Mouse (Mus musculus) neural tube, embryonic 12.5 days (tissue): ENCODE measurements around the gene Vat1. TPM values are rescaled to one million over a fixed set of nuclear protein-coding genes. Genes with fewer than 3 reads are reported as not detected.

Experiments
- microRNA-seq: library from miRNA; unstranded; fragments of <30 nt; microRNA quantifications from one replicate; pipeline ENCODE4, GENCODE M21; 2017
- polyA plus RNA-seq: library from polyadenylated mRNA; unstranded; fragments of >200 nt; fragmentation: Nextera tagmentation; extraction: Ambion mirVana; gene quantifications from 2 replicates; pipeline ENCODE4 v1.2.1, GENCODE M21; 2016

Vat1 gene
- polyA plus RNA-seq, 1 experiment from 2014 or later, result 71.6 TPM

Small RNA genes within 50 kb of the gene (microRNA-seq; reads per million reads assigned to microRNA genes)
- not detected for gene Mir6929

Other genes with a start within 250 kb of the Vat1 start
- 14.1 and 14.3 TPM in 2 replicates for gene Ezh1, start 239.8 kb downstream of the Vat1 start, polyA plus RNA-seq
- gene Ramp2, start 220.2 kb downstream of the Vat1 start, polyA plus RNA-seq, result 73.4 and 79.4 TPM in 2 replicates
- gene Vps25, start 212.5 kb downstream of the Vat1 start, polyA plus RNA-seq, result 101 and 103 TPM in 2 replicates
- gene Wnk4, start 205.7 kb downstream of the Vat1 start, polyA plus RNA-seq, result 6.2 and 7.5 TPM in 2 replicates
- gene Cntd1, start 187.2 kb downstream of the Vat1 start, polyA plus RNA-seq, result 1.1 and 1.3 TPM in 2 replicates
- gene Coa3, start 187.1 kb downstream of the Vat1 start, polyA plus RNA-seq, result 201 and 213 TPM in 2 replicates
- 168 and 174 TPM in 2 replicates for gene Becn1, start 163.9 kb downstream of the Vat1 start, polyA plus RNA-seq
- gene Psme3, start 150.0 kb downstream of the Vat1 start, polyA plus RNA-seq, result 155 and 168 TPM in 2 replicates
- 2.5 and 3.0 TPM in 2 replicates for gene Aoc2, start 141.2 kb downstream of the Vat1 start, polyA plus RNA-seq
- not detected in 2 replicates for gene Aoc3, start 135.6 kb downstream of the Vat1 start, polyA plus RNA-seq
- not detected in 2 replicates for gene G6pc, start 98.7 kb downstream of the Vat1 start, polyA plus RNA-seq
- 85.3 and 86.4 TPM in 2 replicates for gene Aarsd1, start 48.6 kb downstream of the Vat1 start, polyA plus RNA-seq
- 6.7 and 10.0 TPM in 2 replicates for gene Gm27029, start 41.4 kb downstream of the Vat1 start, polyA plus RNA-seq
- gene Rundc1, start 41.1 kb downstream of the Vat1 start, polyA plus RNA-seq, result 28.2 and 29.0 TPM in 2 replicates
- gene Ptges3l, start 40.9 kb downstream of the Vat1 start, polyA plus RNA-seq, result 3.2 and 4.4 TPM in 2 replicates
- gene Rpl27, start 23.9 kb downstream of the Vat1 start, polyA plus RNA-seq, result 327 and 346 TPM in 2 replicates
- 3.4 and 4.3 TPM in 2 replicates for gene Ifi35, start 17.8 kb downstream of the Vat1 start, polyA plus RNA-seq
- gene Rnd2, start 1.2 kb downstream of the Vat1 start, polyA plus RNA-seq, result 84.0 and 99.7 TPM in 2 replicates
- 10.0 TPM in 2 replicates for gene Brca1, start 85.7 kb upstream of the Vat1 start, polyA plus RNA-seq
- gene Nbr1, start 85.9 kb upstream of the Vat1 start, polyA plus RNA-seq, result 116 and 123 TPM in 2 replicates
- gene Tmem106a, start 116.0 kb upstream of the Vat1 start, polyA plus RNA-seq, result 2.8 TPM in 2 replicates
- gene Gm11634, start 133.0 kb upstream of the Vat1 start, polyA plus RNA-seq, result not detected in 2 replicates
- gene Rdm1, start 161.0 kb upstream of the Vat1 start, polyA plus RNA-seq, result 28.3 and 35.0 TPM in 2 replicates
- 23.1 and 24.7 TPM in 2 replicates for gene Arl4d, start 199.3 kb upstream of the Vat1 start, polyA plus RNA-seq